Mouse (Mus musculus) midbrain, embryonic 15.5 days (tissue): ENCODE measurements around the gene Hsd11b1. TPM values are rescaled to one million over a fixed set of nuclear protein-coding genes. Genes with fewer than 3 reads are reported as not detected.
"Not testable (repeated sequence)": the region's sequence is repeated elsewhere in the genome, so short reads cannot be mapped to it uniquely, and the experiment has no call there.

Experiments
- ATAC-seq: fragments of 200-750 bp; cut with Nextera tagmentation; replicated peaks from 2 replicates; pipeline ENCODE4 v1.8.0; 2017; ENCODE audit warnings: moderate TSS enrichment
- H3K27ac ChIP-seq: fragments of 300-500 bp; sonication (generic); 2 replicates; pipeline ENCODE4 v1.5.1; 2015; ENCODE audit warnings: mild to moderate bottlenecking, inconsistent platforms
- H3K27me3 ChIP-seq: fragments of 300-500 bp; sonication (generic); replicated peaks from 2 replicates; pipeline ENCODE4 v1.6.1; 2015; ENCODE audit warnings: inconsistent platforms
- H3K36me3 ChIP-seq: fragments of 300-500 bp; sonication (generic); replicated peaks from 2 replicates; pipeline ENCODE4 v1.6.1; 2015; ENCODE audit warnings: inconsistent platforms
- H3K4me1 ChIP-seq: fragments of 300-500 bp; sonication (generic); 2 replicates; pipeline ENCODE4 v1.6.1; 2015; ENCODE audit warnings: inconsistent platforms
- H3K4me2 ChIP-seq: fragments of 300-500 bp; sonication (generic); 2 replicates; pipeline ENCODE4 v1.6.1; 2015; ENCODE audit warnings: inconsistent platforms, mild to moderate bottlenecking, moderate library complexity
- H3K4me3 ChIP-seq: fragments of 300-500 bp; sonication (generic); 2 replicates; pipeline ENCODE4 v1.5.1; 2015; ENCODE audit warnings: mild to moderate bottlenecking, inconsistent platforms
- H3K9ac ChIP-seq: fragments of 300-500 bp; sonication (generic); 2 replicates; pipeline ENCODE4 v1.6.1; 2015; ENCODE audit warnings: mild to moderate bottlenecking, inconsistent platforms
- H3K9me3 ChIP-seq: fragments of 300-500 bp; sonication (generic); 2 replicates; pipeline ENCODE4 v1.6.1; 2016; ENCODE audit warnings: inconsistent platforms
- WGBS: fragments of 180-500 bp; shearing (Covaris S2); methylation state at CpG from one replicate; pipeline ENCODE4 v1.1.7; 2015; ENCODE audit warnings: mixed read lengths; 5-methylcytosine and 5-hydroxymethylcytosine counted together
- polyA plus RNA-seq: library from polyadenylated mRNA; unstranded; fragments of >200 nt; fragmentation: Nextera tagmentation; extraction: Ambion mirVana; gene quantifications from 2 replicates; pipeline ENCODE4 v1.2.1, GENCODE M21; 2015

Hsd11b1 gene
- polyA plus RNA-seq, 1 experiment from 2014 or later, result not detected

DNA sequence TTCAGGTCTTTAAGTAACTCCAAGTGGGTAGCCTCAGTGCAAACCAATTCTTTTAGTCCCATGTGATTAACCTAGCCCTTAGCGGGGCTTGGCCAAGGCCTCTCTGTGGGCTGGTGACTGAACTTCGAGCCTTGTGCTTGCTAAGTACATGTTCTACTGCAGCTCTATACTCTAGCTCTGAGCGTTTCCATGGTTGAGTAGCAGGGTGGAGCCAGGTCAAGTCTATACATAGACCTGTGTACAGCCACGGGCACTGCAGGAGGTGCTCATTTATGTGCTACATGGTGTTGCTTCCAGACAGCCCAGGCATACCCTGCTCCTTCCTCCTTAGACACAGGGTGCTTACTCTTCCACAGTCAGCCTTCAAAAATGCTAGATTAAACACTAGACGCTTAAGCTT, 32.0 kb upstream of the Hsd11b1 start:
- WGBS, result 82% methylated on average over 5 of the region's 5 CpGs

DNA sequence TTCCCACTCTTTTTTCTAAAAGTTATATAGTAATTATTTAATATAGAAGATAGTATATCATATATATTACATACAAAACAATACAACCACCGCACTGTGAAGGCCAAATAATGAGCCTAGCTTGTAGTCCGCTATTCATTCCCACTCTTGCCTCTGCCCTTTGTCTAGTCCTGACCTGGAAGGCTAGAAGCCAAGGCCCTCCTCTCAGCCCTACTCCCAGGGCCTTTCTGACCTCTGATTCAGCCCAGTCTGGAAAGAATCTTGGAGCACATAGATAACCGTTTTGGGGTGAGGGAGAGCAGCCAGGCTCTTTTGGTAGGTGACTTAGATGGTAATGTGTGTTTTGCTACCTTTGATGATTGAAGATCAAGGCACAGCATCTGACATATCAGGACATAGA, 30.1 kb upstream of the Hsd11b1 start:
- no peak for ATAC-seq
- no peaks in the 10 kb centered on the region for H3K4me1 ChIP-seq
- no peak overlapping the region for H3K4me3 ChIP-seq
- H3K27me3 ChIP-seq, result no peaks in the 10 kb centered on the region
- no peak overlapping the region for H3K9ac ChIP-seq
- no peak overlapping the region for H3K4me2 ChIP-seq
- H3K9me3 ChIP-seq, result no peaks in the 10 kb centered on the region
- 80% methylated on average over 3 of the region's 3 CpGs for WGBS
- H3K27ac ChIP-seq, result no peak overlapping the region
- no peaks in the 10 kb centered on the region for H3K36me3 ChIP-seq

More for the DNA sequence above, 32.0 kb upstream of the Hsd11b1 start:
- no peaks in the 10 kb centered on the region for H3K36me3 ChIP-seq
- no peaks in the 10 kb centered on the region for H3K27me3 ChIP-seq
- H3K4me3 ChIP-seq, result no peak overlapping the region
- no peaks in the 10 kb centered on the region for H3K4me1 ChIP-seq
- no peak overlapping the region for H3K9ac ChIP-seq
- no peak overlapping the region for H3K4me2 ChIP-seq
- no peak for ATAC-seq
- H3K27ac ChIP-seq, result no peak overlapping the region
- H3K9me3 ChIP-seq, result no peaks in the 10 kb centered on the region

DNA sequence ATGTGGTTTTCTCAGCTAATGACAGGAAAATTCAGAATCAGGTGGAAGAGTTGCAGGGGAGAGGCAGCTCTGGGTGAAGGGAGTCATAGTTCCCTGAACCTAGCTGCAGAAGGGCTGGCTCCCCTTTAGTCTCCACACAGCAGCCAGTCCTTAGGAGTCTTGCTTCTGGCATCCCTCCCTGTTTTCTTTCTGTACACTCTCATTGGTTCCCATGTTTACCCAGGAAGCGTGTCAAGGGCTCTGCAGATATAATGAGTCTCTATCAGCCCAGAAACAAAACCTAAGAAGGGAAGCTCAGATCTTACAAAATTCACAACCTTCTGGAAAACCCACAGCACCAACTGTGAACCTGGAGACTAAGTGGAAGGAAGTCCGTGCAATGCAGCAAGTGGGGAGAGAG, 29.2 kb upstream of the Hsd11b1 start:
- no peak overlapping the region for H3K9ac ChIP-seq
- H3K36me3 ChIP-seq, result no peaks in the 10 kb centered on the region
- no peak overlapping the region for H3K4me3 ChIP-seq
- no peaks in the 10 kb centered on the region for H3K4me1 ChIP-seq
- H3K9me3 ChIP-seq, result no peaks in the 10 kb centered on the region
- 59% methylated on average over 2 of the region's 2 CpGs for WGBS
- H3K4me2 ChIP-seq, result no peak overlapping the region
- H3K27ac ChIP-seq, result no peak overlapping the region
- no peaks in the 10 kb centered on the region for H3K27me3 ChIP-seq
- no peak for ATAC-seq

DNA sequence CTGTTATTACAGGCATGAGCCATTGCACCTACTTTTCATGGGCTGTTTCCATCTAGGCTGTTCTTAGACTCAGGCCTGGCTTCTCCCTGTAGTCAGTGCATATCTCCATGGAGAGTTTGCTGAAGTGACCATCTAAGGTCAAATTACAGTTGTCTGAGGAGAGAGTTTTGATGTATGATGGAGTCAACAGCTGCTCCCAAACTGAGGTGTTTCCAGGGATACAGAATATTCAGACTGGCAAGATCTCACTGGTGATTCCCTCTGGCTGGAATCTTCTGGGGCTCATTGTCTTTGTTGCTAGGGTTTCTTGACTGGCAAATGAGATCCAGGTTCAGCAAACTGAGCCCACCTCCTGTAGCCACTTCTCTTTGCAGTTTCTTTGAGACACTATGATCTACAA, 26.8 kb upstream of the Hsd11b1 start:
- no peak overlapping the region for H3K4me2 ChIP-seq
- H3K4me3 ChIP-seq, result no peak overlapping the region
- H3K4me1 ChIP-seq, result no peaks in the 10 kb centered on the region
- H3K27ac ChIP-seq, result no peak overlapping the region
- H3K9ac ChIP-seq, result no peak overlapping the region
- no peaks in the 10 kb centered on the region for H3K27me3 ChIP-seq
- ATAC-seq, result no peak
- H3K9me3 ChIP-seq, result no peaks in the 10 kb centered on the region
- no peaks in the 10 kb centered on the region for H3K36me3 ChIP-seq

DNA sequence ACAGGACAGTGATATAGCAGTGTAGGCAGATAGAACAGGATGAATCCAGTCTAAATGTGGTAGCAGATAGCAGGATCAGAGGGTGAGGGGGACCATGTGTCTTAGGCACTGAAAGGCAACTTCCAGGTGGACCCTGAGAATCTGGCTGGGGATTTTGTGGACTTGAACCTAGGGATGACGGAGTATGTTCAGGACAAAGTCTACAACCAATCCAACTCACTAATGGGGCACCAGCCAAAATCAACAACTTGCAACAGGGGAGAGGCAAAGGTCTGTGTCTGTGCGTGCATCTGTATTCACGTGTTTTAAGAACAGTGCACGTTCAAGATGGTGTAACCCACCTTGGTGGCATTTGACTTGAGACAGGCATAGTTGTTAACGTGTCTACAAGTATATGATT, 26.0 kb upstream of the Hsd11b1 start:
- no peak for ATAC-seq
- Histone ChIP-seq H3K4me2 (no peak overlapping the region), H3K4me3 (no peak overlapping the region), H3K36me3 (no peaks in the 10 kb centered on the region), H3K4me1 (no peaks in the 10 kb centered on the region), H3K9ac (no peak overlapping the region), H3K27me3 (no peaks in the 10 kb centered on the region), H3K9me3 (no peaks in the 10 kb centered on the region), H3K27ac (no peak overlapping the region)
- WGBS, result 96% methylated on average over 5 of the region's 5 CpGs

- H3K27ac ChIP-seq, result no peak overlapping the region
- no peak overlapping the region for H3K4me2 ChIP-seq
- no peaks in the 10 kb centered on the region for H3K4me1 ChIP-seq
- no peaks in the 10 kb centered on the region for H3K9me3 ChIP-seq
- 95% methylated on average over 3 of the region's 3 CpGs for WGBS
- no peaks in the 10 kb centered on the region for H3K36me3 ChIP-seq
- no peak for ATAC-seq
- no peaks in the 10 kb centered on the region for H3K27me3 ChIP-seq
- H3K4me3 ChIP-seq, result no peak overlapping the region
- H3K9ac ChIP-seq, result no peak overlapping the region
These were observed 25.2 kb upstream of the Hsd11b1 start for GRCm38 (mm10) chr1:193289076-193289475.

DNA sequence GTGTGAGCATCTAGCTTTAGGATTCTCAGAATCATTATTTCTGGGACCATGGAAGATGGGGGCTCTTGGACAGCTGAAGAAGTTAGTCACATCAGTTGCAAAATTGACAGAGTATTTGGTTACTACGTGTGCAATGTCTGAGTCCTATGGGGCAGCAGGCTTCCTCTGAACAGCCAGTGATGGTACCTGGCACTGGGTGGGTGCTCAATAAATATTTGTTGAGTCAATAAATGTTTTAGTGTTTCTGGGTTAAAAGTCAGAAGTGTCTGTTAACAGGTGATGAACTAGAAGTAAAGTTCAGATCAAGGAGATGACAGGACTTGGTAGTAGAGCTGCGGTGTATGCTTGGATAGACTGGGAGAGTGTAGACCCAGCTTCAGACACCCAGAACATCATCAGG, 23.7 kb upstream of the Hsd11b1 start:
- Histone ChIP-seq H3K4me1 (no peaks in the 10 kb centered on the region), H3K36me3 (no peaks in the 10 kb centered on the region), H3K27me3 (no peaks in the 10 kb centered on the region), H3K9me3 (no peaks in the 10 kb centered on the region), H3K9ac (no peak overlapping the region), H3K27ac (no peak overlapping the region), H3K4me2 (no peak overlapping the region), H3K4me3 (no peak overlapping the region)
- 96% methylated on average over 2 of the region's 2 CpGs for WGBS
- no peak for ATAC-seq

- 94% methylated on average over 3 of the region's 3 CpGs for WGBS
- not testable (repeated sequence) for H3K9ac ChIP-seq, H3K4me2 ChIP-seq, H3K27ac ChIP-seq, ATAC-seq, H3K27me3 ChIP-seq, H3K4me3 ChIP-seq, H3K36me3 ChIP-seq, H3K4me1 ChIP-seq, H3K9me3 ChIP-seq
These were observed 22.0 kb upstream of the Hsd11b1 start for GRCm38 (mm10) chr1:193285766-193286325.

GRCm38 (mm10) chr1:193284228-193284779, 20.4 kb upstream of the Hsd11b1 start:
- no peaks in the 10 kb centered on the region for H3K27me3 ChIP-seq
- no peak overlapping the region for H3K4me3 ChIP-seq
- no peaks in the 10 kb centered on the region for H3K9me3 ChIP-seq
- ATAC-seq, result no peak
- H3K27ac ChIP-seq, result no peak overlapping the region
- no peak overlapping the region for H3K9ac ChIP-seq
- 73% methylated on average over 7 of the region's 7 CpGs for WGBS
- H3K36me3 ChIP-seq, result no peaks in the 10 kb centered on the region
- H3K4me1 ChIP-seq, result no peaks in the 10 kb centered on the region
- no peak overlapping the region for H3K4me2 ChIP-seq

- H3K4me2 ChIP-seq, result no peak overlapping the region
- 91% methylated on average over 2 of the region's 2 CpGs for WGBS
- no peak for ATAC-seq
- H3K36me3 ChIP-seq, result no peaks in the 10 kb centered on the region
- H3K4me1 ChIP-seq, result no peaks in the 10 kb centered on the region
- no peaks in the 10 kb centered on the region; the same call in 1 of the 2 replicates for H3K27me3 ChIP-seq
- H3K9me3 ChIP-seq, result no peaks in the 10 kb centered on the region
- no peak overlapping the region for H3K27ac ChIP-seq
- no peak overlapping the region for H3K4me3 ChIP-seq
- H3K9ac ChIP-seq, result no peak overlapping the region
These were observed 17.5 kb upstream of the Hsd11b1 start for GRCm38 (mm10) chr1:193281344-193281743.

- Histone ChIP-seq H3K4me2 (no peak overlapping the region), H3K36me3 (no peaks in the 10 kb centered on the region), H3K9me3 (no peaks in the 10 kb centered on the region), H3K27me3 (no peaks in the 10 kb centered on the region; the same call in 1 of the 2 replicates), H3K4me1 (no peaks in the 10 kb centered on the region), H3K9ac (no peak overlapping the region), H3K27ac (no peak overlapping the region), H3K4me3 (no peak overlapping the region)
- 77% methylated on average over 4 of the region's 4 CpGs for WGBS
- ATAC-seq, result no peak
These were observed 15.6 kb upstream of the Hsd11b1 start for GRCm38 (mm10) chr1:193279492-193279891.

- Histone ChIP-seq H3K4me3 (no peak overlapping the region), H3K4me2 (no peak overlapping the region), H3K4me1 (0 out of 2 replicates have a peak, but pooled peaks cover under 1% of the 10 kb centered on the region), H3K9me3 (no peaks in the 10 kb centered on the region), H3K27me3 (no peaks in the 10 kb centered on the region; the same call in 1 of the 2 replicates), H3K9ac (no peak overlapping the region), H3K27ac (no peak overlapping the region), H3K36me3 (no peaks in the 10 kb centered on the region)
- no peak for ATAC-seq
- 39% methylated on average over 6 of the region's 6 CpGs for WGBS
These were observed 14.7 kb upstream of the Hsd11b1 start for GRCm38 (mm10) chr1:193278414-193279045.
